Mouse (Mus musculus): ENCODE results near the gene Olfr612.

- TF ChIP-seq CTCF (IDR thresholded peaks at IDR 0.05; ENCODE audit: low read depth): no peak
- TF ChIP-seq EP300 (IDR thresholded peaks at IDR 0.05; ENCODE audit: low read depth): no peak
Measured at GRCm38 (mm10) chr7:103547774-103548173, 5.3 kb upstream of the Olfr612 start, which contains the start of gene Olfr613.

All from liver, embryonic 14.5 days (tissue).